Mouse (Mus musculus) myocyte (in vitro differentiated cells): ENCODE measurements around the gene Fstl4.

Source experiments
- CEBPB ChIP-seq: IDR thresholded peaks from 2 replicates; pipeline ENCODE4 v1.6.1; 2011; ENCODE audit warnings: mild to moderate bottlenecking, moderate library complexity; ENCODE audit not compliant: poor library complexity, insufficient read depth, severe bottlenecking
- E2F4 ChIP-seq: IDR thresholded peaks from one replicate; pipeline ENCODE4 v1.6.1; 2011; ENCODE audit warnings: mild to moderate bottlenecking, control low read depth, moderate library complexity; ENCODE audit not compliant: insufficient read depth
- MAX ChIP-seq: IDR thresholded peaks from one replicate; pipeline ENCODE4 v1.6.1; 2011; ENCODE audit warnings: low read depth, mild to moderate bottlenecking, control low read depth
- MYOD1 ChIP-seq, 3 experiments: IDR thresholded peaks; one replicate each; pipeline ENCODE4 v1.6.1; 2011; ENCODE audit warnings: control low read depth in 2 of 3, low read depth in 2 of 3, mild to moderate bottlenecking in 2 of 3, moderate library complexity in 1 of 3; ENCODE audit not compliant: insufficient read length in 2 of 3, control insufficient read depth in 1 of 3
- MYOG ChIP-seq, 3 experiments: IDR thresholded peaks; one replicate each; pipeline ENCODE4 v1.6.1; 2011; ENCODE audit warnings: control low read depth in 2 of 3, low read depth in 2 of 3, mild to moderate bottlenecking in 2 of 3; ENCODE audit not compliant: insufficient read length in 2 of 3, control insufficient read depth in 1 of 3, insufficient read depth in 1 of 3
- POLR2A ChIP-seq: IDR thresholded peaks from one replicate; pipeline ENCODE4 v1.6.1; 2011; ENCODE audit warnings: low read depth, mild to moderate bottlenecking, control low read depth, moderate library complexity; ENCODE audit not compliant: insufficient read length
- POLR2AphosphoS2 ChIP-seq: IDR thresholded peaks from one replicate; pipeline ENCODE4 v1.6.1; 2011; ENCODE audit warnings: low read depth, control low read depth; ENCODE audit not compliant: insufficient read length
- TCF12 ChIP-seq: IDR thresholded peaks from one replicate; pipeline ENCODE4 v1.6.1; 2011; ENCODE audit warnings: mild to moderate bottlenecking, control low read depth; ENCODE audit not compliant: poor library complexity, insufficient read depth, severe bottlenecking
- TCF3 ChIP-seq: IDR thresholded peaks from one replicate; pipeline ENCODE4 v1.6.1; 2011; ENCODE audit warnings: low read depth, control low read depth; ENCODE audit not compliant: insufficient read length
- USF1 ChIP-seq: IDR thresholded peaks from one replicate; pipeline ENCODE4 v1.6.1; 2011; ENCODE audit warnings: low read depth, mild to moderate bottlenecking, control low read depth, moderate library complexity

- TF ChIP-seq TCF12: no peak
- no peak for TF ChIP-seq MAX
- no peak for TF ChIP-seq POLR2AphosphoS2
- TF ChIP-seq E2F4: no peak
- no peak for TF ChIP-seq POLR2A
- TF ChIP-seq MYOD1 (IDR thresholded peaks at IDR 0.05; ENCODE audit: control insufficient read depth in 1 of 3, insufficient read length in 2 of 3, low read depth in 2 of 3): no peak
- no peak for TF ChIP-seq MYOG (IDR thresholded peaks at IDR 0.05; ENCODE audit: control insufficient read depth in 1 of 3, insufficient read depth in 1 of 3, insufficient read length in 2 of 3, low read depth in 2 of 3)
- no peak for TF ChIP-seq USF1
- no peak for TF ChIP-seq TCF3
- TF ChIP-seq CEBPB: no peak
Measured at GRCm38 (mm10) chr11:52767921-52768320, 3.5 kb downstream of the Fstl4 start.
